Mouse (Mus musculus) retina, postnatal 1 day (tissue): Measurements from ENCODE around the gene Cwc27.

Experiments
- DNase-seq: peaks from one replicate; pipeline ENCODE4 v3.0.0-alpha.2; 2012

The Cwc27 gene

GRCm38 (mm10) chr13:104816635-104817571 lies at the start of gene Cwc27:
Gene Cwc27 (minus strand): TSS chr13:104817142.
- DNase-seq: peak; percentile 94

- DNase-seq: no peak
Observed at GRCm38 (mm10) chr13:104866726-104867125, 49.8 kb upstream of the Cwc27 start.

- peak; percentile 60 for DNase-seq
Observed at GRCm38 (mm10) chr13:104863127-104863979, 46.4 kb upstream of the Cwc27 start, which contains the start of gene Shisal2b. Gene Shisal2b (minus strand): TSS chr13:104863893.

GRCm38 (mm10) chr13:104853645-104854044 lies 36.7 kb upstream of the Cwc27 start:
- no peak for DNase-seq

- DNase-seq: no peak
Observed at GRCm38 (mm10) chr13:104843295-104844089, 26.6 kb upstream of the Cwc27 start.

- no peak for DNase-seq
Observed at GRCm38 (mm10) chr13:104841937-104842336, 25.0 kb upstream of the Cwc27 start.

GRCm38 (mm10) chr13:104837628-104838027 lies 20.7 kb upstream of the Cwc27 start:
- DNase-seq: no peak

GRCm38 (mm10) chr13:104832811-104833210 lies 15.9 kb upstream of the Cwc27 start:
- DNase-seq: no peak

- no peak for DNase-seq
Observed at GRCm38 (mm10) chr13:104825470-104825869, 8.5 kb upstream of the Cwc27 start.

- DNase-seq: peak; percentile 1
Observed at GRCm38 (mm10) chr13:104822411-104822838, 5.5 kb upstream of the Cwc27 start.

- DNase-seq: no peak
Observed at GRCm38 (mm10) chr13:104821908-104822307, 5.0 kb upstream of the Cwc27 start.

GRCm38 (mm10) chr13:104821192-104821591 lies 4.2 kb upstream of the Cwc27 start:
- DNase-seq: no peak

GRCm38 (mm10) chr13:104817696-104818095 lies 754 bp upstream of the Cwc27 start:
- no peak for DNase-seq

GRCm38 (mm10) chr13:104816270-104816634 lies 690 bp downstream of the Cwc27 start:
- no peak for DNase-seq

GRCm38 (mm10) chr13:104805681-104806080 lies 11.3 kb downstream of the Cwc27 start:
- DNase-seq: peak; percentile 65

- DNase-seq: no peak
Observed at GRCm38 (mm10) chr13:104799566-104800182, 17.3 kb downstream of the Cwc27 start.

- DNase-seq: no peak
Observed at GRCm38 (mm10) chr13:104799067-104799466, 17.9 kb downstream of the Cwc27 start.

- DNase-seq: no peak
Observed at GRCm38 (mm10) chr13:104794421-104794820, 22.5 kb downstream of the Cwc27 start.

GRCm38 (mm10) chr13:104792184-104792583 lies 24.8 kb downstream of the Cwc27 start, which contains the start of gene Srek1ip1:
Gene Srek1ip1 (plus strand): TSS chr13:104792484.
- DNase-seq: no peak

GRCm38 (mm10) chr13:104789663-104790062 lies 27.3 kb downstream of the Cwc27 start:
- DNase-seq: peak; percentile 66

- no peak for DNase-seq
Observed at GRCm38 (mm10) chr13:104787260-104787659, 29.7 kb downstream of the Cwc27 start.

- DNase-seq: no peak
Observed at GRCm38 (mm10) chr13:104779104-104779670, 37.8 kb downstream of the Cwc27 start.
